Mouse (Mus musculus): ENCODE data around the gene Zfp428.

The Zfp428 gene

GRCm38 (mm10) chr7:24547534-24548036 is 40.8 kb downstream of the Zfp428 start:
- DNase-seq (ENCODE audit: low spot score in 2 of 2) = no peak

GRCm38 (mm10) chr7:24551985-24552759 is 45.4 kb downstream of the Zfp428 start:
- DNase-seq (ENCODE audit: low spot score in 2 of 2) = no peak

GRCm38 (mm10) chr7:24555786-24556185 is 49.0 kb downstream of the Zfp428 start:
- DNase-seq (ENCODE audit: low spot score in 2 of 2) = no peak

GRCm38 (mm10) chr7:24561450-24561849 is 54.6 kb downstream of the Zfp428 start:
- no peak for DNase-seq (ENCODE audit: low spot score in 2 of 2)

- DNase-seq (ENCODE audit: low spot score in 2 of 2) = no peak
Measured at GRCm38 (mm10) chr7:24563191-24563836, 56.5 kb downstream of the Zfp428 start.

- DNase-seq (ENCODE audit: low spot score in 2 of 2) = no peak
Measured at GRCm38 (mm10) chr7:24563837-24564206, 57.0 kb downstream of the Zfp428 start.

- peak; percentile 83 to 93 for DNase-seq (ENCODE audit: low spot score in 2 of 2)
Measured at GRCm38 (mm10) chr7:24564607-24565265, 57.9 kb downstream of the Zfp428 start.
